Mouse (Mus musculus) stomach, embryonic 16.5 days (tissue): ENCODE measurements at regions not wholly inside any gene's neighbourhood (a gene's known extent, or its start where the extent isn't known, plus 50 kb on each side); places are given as distances from the start of the nearest gene placed in this dataset.

Experiments used
- ATAC-seq: fragments of 200-750 bp; cut with Nextera tagmentation; 2 replicates; pipeline ENCODE4 v1.8.0; 2017; ENCODE audit warnings: moderate number of reproducible peaks, moderate TSS enrichment; ENCODE audit not compliant: insufficient read depth, low FRiP score
- H3K27ac ChIP-seq: fragments of 300-500 bp; sonication (generic); 2 replicates; pipeline ENCODE4 v1.5.1; 2014; ENCODE audit warnings: low read length
- H3K27me3 ChIP-seq: fragments of 300-500 bp; sonication (generic); 2 replicates; pipeline ENCODE4 v1.6.1; 2014; ENCODE audit warnings: low read length, control low read depth, mixed read lengths; ENCODE audit not compliant: control insufficient read depth, insufficient read depth
- H3K36me3 ChIP-seq: fragments of 300-500 bp; sonication (generic); 2 replicates; pipeline ENCODE4 v1.6.1; 2014; ENCODE audit warnings: low read length; ENCODE audit not compliant: control insufficient read depth, insufficient read depth
- H3K4me1 ChIP-seq: fragments of 300-500 bp; sonication (generic); 2 replicates; pipeline ENCODE4 v1.6.1; 2014; ENCODE audit warnings: low read length, control low read depth, mixed read lengths; ENCODE audit not compliant: control insufficient read depth, insufficient read depth
- H3K4me2 ChIP-seq: fragments of 300-500 bp; sonication (generic); 2 replicates; pipeline ENCODE4 v1.6.1; 2014; ENCODE audit warnings: low read depth, low read length, mixed read lengths
- H3K4me3 ChIP-seq: fragments of 300-500 bp; sonication (generic); replicated peaks from 2 replicates; pipeline ENCODE4 v1.5.1; 2014; ENCODE audit warnings: mild to moderate bottlenecking, low read length
- H3K9ac ChIP-seq: fragments of 300-500 bp; sonication (generic); 2 replicates; pipeline ENCODE4 v1.6.1; 2014; ENCODE audit warnings: low read length
- H3K9me3 ChIP-seq: fragments of 300-500 bp; sonication (generic); replicated peaks from 2 replicates; pipeline ENCODE4 v1.6.1; 2016; ENCODE audit warnings: low read length, control low read depth; ENCODE audit not compliant: control insufficient read depth
- WGBS: fragments of 180-500 bp; shearing (Covaris S2); extraction: QIAGEN DNeasy Blood & Tissue Kit; methylation state at CpG from one replicate; pipeline ENCODE4 v1.1.7; 2014; 5-methylcytosine and 5-hydroxymethylcytosine counted together

- Histone ChIP-seq H3K27ac (no peak overlapping the region), H3K4me1 (no peaks in the 10 kb centered on the region), H3K27me3 (no peaks in the 10 kb centered on the region), H3K9ac (no peak overlapping the region), H3K36me3 (no peaks in the 10 kb centered on the region), H3K4me3 (no peak overlapping the region), H3K9me3 (no peaks in the 10 kb centered on the region), H3K4me2 (no peak overlapping the region)
- 32% methylated on average over 7 of the region's 7 CpGs for WGBS
- no peak for ATAC-seq
Measured at GRCm38 (mm10) chr14:80269179-80269951, 285.5 kb downstream of the Olfm4 start.

DNA sequence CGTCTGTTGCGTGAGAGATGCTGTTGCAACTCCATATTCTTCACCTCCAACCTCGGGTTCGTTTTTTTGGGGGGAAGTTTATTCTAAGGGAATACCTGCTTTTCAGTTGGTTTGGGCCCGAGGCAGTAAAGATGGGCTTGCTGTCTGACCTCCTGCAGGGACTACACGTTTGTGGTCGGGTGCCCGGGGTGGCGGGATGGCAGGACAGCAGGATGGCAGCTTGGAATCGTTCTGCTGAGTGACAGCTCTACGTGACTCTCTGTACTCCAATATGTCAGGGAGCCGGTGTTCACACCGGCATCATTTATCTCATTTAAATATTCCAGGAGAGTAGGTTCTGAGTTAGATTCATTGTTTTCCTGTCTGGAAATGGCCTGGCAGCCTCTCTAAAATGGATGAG is 286.2 kb downstream of the Olfm4 start:
- Histone ChIP-seq H3K4me3 (no peak overlapping the region), H3K27ac (no peak overlapping the region), H3K36me3 (no peaks in the 10 kb centered on the region), H3K27me3 (no peaks in the 10 kb centered on the region), H3K9ac (no peak overlapping the region), H3K4me2 (no peak overlapping the region), H3K9me3 (no peaks in the 10 kb centered on the region), H3K4me1 (no peaks in the 10 kb centered on the region)
- 63% methylated on average over 13 of the region's 13 CpGs for WGBS
- no peak for ATAC-seq

- Histone ChIP-seq H3K4me1 (no peaks in the 10 kb centered on the region), H3K9ac (no peak overlapping the region), H3K9me3 (no peaks in the 10 kb centered on the region), H3K27me3 (no peaks in the 10 kb centered on the region), H3K4me2 (no peak overlapping the region), H3K36me3 (no peaks in the 10 kb centered on the region), H3K27ac (no peak overlapping the region), H3K4me3 (no peak overlapping the region)
- 61% methylated on average over 4 of the region's 4 CpGs for WGBS
- no peak for ATAC-seq
Measured at GRCm38 (mm10) chr14:80280188-80280587, 296.3 kb downstream of the Olfm4 start.

GRCm38 (mm10) chr14:80283726-80284125 is 299.8 kb downstream of the Olfm4 start:
- Histone ChIP-seq H3K27me3 (no peaks in the 10 kb centered on the region), H3K9me3 (no peaks in the 10 kb centered on the region), H3K4me3 (no peak overlapping the region), H3K36me3 (no peaks in the 10 kb centered on the region), H3K4me2 (no peak overlapping the region), H3K9ac (no peak overlapping the region), H3K4me1 (no peaks in the 10 kb centered on the region), H3K27ac (no peak overlapping the region)
- no peak for ATAC-seq
- 46% methylated on average over 2 of the region's 2 CpGs for WGBS

DNA sequence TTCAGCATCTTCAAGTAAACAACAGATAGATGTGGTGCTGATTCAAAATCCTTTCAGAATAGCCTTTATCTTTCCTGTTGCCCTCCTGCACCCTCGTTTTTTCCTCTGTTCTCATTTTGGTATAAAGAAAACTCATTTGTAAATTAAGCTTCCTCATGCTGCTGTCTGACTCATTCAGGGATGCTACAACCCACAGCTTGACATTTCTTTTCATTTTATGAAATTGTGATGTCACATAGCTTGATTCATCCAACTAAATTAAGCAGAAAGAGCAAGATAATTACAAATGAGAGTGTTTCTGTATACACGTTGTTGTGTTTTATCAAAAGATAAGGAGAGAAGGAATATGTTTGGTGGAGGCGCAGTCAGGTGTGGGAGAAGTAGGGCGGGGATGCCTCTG is 307.5 kb downstream of the Olfm4 start:
- H3K27me3 ChIP-seq: no peaks in the 10 kb centered on the region
- 76% methylated on average over 4 of the region's 4 CpGs for WGBS
- ATAC-seq: no peak
- no peak overlapping the region for H3K4me2 ChIP-seq
- H3K4me3 ChIP-seq: no peak overlapping the region
- no peak overlapping the region for H3K9ac ChIP-seq
- H3K4me1 ChIP-seq: no peaks in the 10 kb centered on the region
- H3K27ac ChIP-seq: no peak overlapping the region
- H3K9me3 ChIP-seq: no peaks in the 10 kb centered on the region
- no peaks in the 10 kb centered on the region for H3K36me3 ChIP-seq

DNA sequence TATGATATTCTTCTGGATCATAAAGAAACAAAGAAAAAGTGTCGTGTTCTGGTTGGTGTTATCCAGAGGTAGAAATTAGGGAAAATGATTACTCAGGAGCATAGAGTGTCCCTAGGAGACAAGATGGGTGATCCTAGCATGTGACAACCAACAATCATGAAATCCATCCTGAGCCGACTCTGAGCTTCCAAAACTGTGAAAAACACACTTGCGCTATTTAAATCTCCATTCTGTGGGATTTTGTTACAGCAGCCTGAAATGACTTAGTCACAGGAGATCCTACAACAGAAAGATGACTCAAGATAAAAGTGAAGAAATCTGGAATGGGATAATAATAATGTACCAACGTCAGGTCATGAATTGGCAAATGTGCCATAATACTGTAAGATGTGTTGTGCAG is 309.5 kb downstream of the Olfm4 start:
- 85% methylated on average over 4 of the region's 4 CpGs for WGBS
- Histone ChIP-seq H3K27ac (no peak overlapping the region), H3K4me1 (no peaks in the 10 kb centered on the region), H3K27me3 (no peaks in the 10 kb centered on the region), H3K9ac (no peak overlapping the region), H3K4me2 (no peak overlapping the region), H3K36me3 (no peaks in the 10 kb centered on the region), H3K9me3 (no peaks in the 10 kb centered on the region), H3K4me3 (no peak overlapping the region)
- no peak for ATAC-seq

GRCm38 (mm10) chr14:80329651-80330050 is 345.8 kb downstream of the Olfm4 start:
- Histone ChIP-seq H3K36me3 (no peaks in the 10 kb centered on the region), H3K27me3 (no peaks in the 10 kb centered on the region), H3K9ac (no peak overlapping the region), H3K4me2 (no peak overlapping the region), H3K27ac (no peak overlapping the region), H3K4me1 (no peaks in the 10 kb centered on the region), H3K4me3 (no peak overlapping the region), H3K9me3 (no peaks in the 10 kb centered on the region)
- 57% methylated on average over 2 of the region's 2 CpGs for WGBS
- no peak for ATAC-seq

DNA sequence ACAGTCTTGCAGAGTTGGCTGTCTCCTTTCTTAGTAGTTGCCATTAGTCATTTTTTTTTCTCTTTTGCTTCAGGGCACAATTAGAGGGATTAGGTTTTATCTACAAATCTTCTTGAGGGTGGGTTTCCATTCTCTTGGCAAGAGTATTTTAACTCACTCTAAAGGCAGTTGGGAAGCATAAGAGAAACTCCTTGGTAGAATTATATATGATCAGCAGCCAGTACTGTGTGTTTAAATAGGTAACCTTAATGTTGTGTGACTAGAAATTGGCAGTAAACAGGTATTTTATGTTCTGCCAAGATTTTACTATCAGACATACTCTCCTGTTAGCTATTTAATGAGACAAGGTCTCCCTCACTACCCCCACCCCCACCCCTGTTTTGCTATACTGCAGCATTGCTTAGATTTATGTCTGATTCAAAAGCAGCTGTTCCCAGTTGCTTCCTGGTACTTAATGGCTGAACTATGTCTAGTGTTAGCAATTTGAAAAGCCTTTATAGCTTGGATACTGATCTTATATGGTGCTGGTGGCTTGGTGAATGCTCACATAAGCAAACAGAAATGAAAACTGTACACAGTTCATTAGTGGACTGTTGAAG is 378.2 kb downstream of the Olfm4 start:
- H3K36me3 ChIP-seq: no peaks in the 10 kb centered on the region
- no peaks in the 10 kb centered on the region for H3K9me3 ChIP-seq
- no peaks in the 10 kb centered on the region for H3K4me1 ChIP-seq
- ATAC-seq: no peak
- H3K4me3 ChIP-seq: no peak overlapping the region
- no peak overlapping the region for H3K27ac ChIP-seq
- H3K9ac ChIP-seq: no peak overlapping the region
- no peaks in the 10 kb centered on the region for H3K27me3 ChIP-seq
- no peak overlapping the region for H3K4me2 ChIP-seq

GRCm38 (mm10) chr14:80369448-80370153 is 385.7 kb downstream of the Olfm4 start:
- no peaks in the 10 kb centered on the region for H3K27me3 ChIP-seq

More at GRCm38 (mm10) chr14:80369448-80370153, 385.7 kb downstream of the Olfm4 start:
- H3K4me1 ChIP-seq: no peaks in the 10 kb centered on the region
- ATAC-seq: no peak
- H3K4me3 ChIP-seq: no peak overlapping the region
- H3K9me3 ChIP-seq: no peaks in the 10 kb centered on the region
- 62% methylated on average over 11 of the region's 11 CpGs for WGBS
- no peak overlapping the region for H3K9ac ChIP-seq
- H3K4me2 ChIP-seq: no peak overlapping the region
- no peak overlapping the region for H3K27ac ChIP-seq
- no peaks in the 10 kb centered on the region for H3K36me3 ChIP-seq
